Mouse (Mus musculus) neutrophil, adult 5-6 weeks (primary cell): ENCODE data around the gene Sptbn1. TPM values are rescaled to one million over a fixed set of nuclear protein-coding genes. Genes with fewer than 3 reads are reported as not detected.
"Not testable (repeated sequence)": the region's sequence is repeated elsewhere in the genome, so short reads cannot be mapped to it uniquely, and the experiment has no call there.

ENCODE experiments used
- ATAC-seq: fragments of 151-379, 151-347 bp; 2 replicates; pipeline ENCODE4 v1.8.0; 2017; ENCODE audit warnings: mild to moderate bottlenecking, moderate TSS enrichment; ENCODE audit not compliant: insufficient number of reproducible peaks, poor library complexity, low FRiP score, severe bottlenecking; ENCODE audit errors: extremely low read depth
- total RNA-seq: library from RNA; stranded (forward); fragments of 200-1000 nt; gene quantifications from 2 replicates; pipeline ENCODE4 v1.2.3, GENCODE M21; 2017

Gene Sptbn1
- total RNA-seq, 1 experiment from 2014 or later: 147 TPM

DNA sequence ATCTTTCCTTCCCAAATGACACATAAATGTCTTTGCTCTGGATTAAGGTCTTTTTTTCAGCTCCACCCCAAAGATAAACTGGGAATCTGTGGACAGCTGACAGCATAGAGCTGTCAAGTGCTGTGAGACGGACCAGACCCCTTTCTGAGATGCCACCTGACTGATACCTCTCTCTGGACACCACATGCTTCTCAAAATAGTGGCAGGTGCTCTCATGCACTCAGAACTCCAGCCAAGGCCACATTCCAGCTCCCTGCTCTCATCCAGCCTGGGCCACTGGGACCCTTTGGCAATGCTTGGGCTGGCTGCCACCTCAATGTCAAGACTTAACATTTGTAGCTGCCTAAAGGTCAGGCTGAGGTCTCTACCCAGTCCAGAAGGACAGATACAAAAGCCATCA is 10.2 kb downstream of the Sptbn1 start:
- no peak for ATAC-seq

- no peak for ATAC-seq
Observed at GRCm38 (mm10) chr11:30257085-30257484, 10.9 kb downstream of the Sptbn1 start.

- no peak for ATAC-seq
Observed at GRCm38 (mm10) chr11:30256491-30256890, 11.5 kb downstream of the Sptbn1 start.

- ATAC-seq: not testable (repeated sequence)
Observed at GRCm38 (mm10) chr11:30255211-30255610, 12.8 kb downstream of the Sptbn1 start.

- no peak for ATAC-seq
Observed at GRCm38 (mm10) chr11:30251294-30251904, 16.6 kb downstream of the Sptbn1 start.

- no peak for ATAC-seq
Observed at GRCm38 (mm10) chr11:30249452-30250016, 18.4 kb downstream of the Sptbn1 start.

GRCm38 (mm10) chr11:30247106-30247505 is 20.9 kb downstream of the Sptbn1 start:
- ATAC-seq: no peak

- no peak for ATAC-seq
Observed at GRCm38 (mm10) chr11:30246161-30246560, 21.8 kb downstream of the Sptbn1 start.

DNA sequence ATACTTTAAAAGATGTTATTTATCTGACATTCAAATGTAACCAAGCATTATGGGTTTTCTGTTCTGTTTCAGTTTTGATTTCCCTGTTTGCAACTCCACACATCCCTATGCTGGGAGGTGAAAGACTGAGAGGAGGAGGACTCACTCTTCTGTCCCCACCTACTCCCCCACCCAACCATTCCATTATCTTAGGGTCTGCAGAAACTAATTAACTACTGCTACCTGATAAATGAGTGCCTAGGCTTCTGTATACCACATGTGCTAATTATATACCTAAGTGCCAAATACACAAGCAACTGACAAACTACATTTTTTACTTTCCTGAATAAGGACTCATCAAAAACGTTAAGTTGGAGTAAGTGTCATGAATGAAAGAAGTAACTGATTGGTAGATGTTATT is 23.8 kb downstream of the Sptbn1 start:
- ATAC-seq: no peak

DNA sequence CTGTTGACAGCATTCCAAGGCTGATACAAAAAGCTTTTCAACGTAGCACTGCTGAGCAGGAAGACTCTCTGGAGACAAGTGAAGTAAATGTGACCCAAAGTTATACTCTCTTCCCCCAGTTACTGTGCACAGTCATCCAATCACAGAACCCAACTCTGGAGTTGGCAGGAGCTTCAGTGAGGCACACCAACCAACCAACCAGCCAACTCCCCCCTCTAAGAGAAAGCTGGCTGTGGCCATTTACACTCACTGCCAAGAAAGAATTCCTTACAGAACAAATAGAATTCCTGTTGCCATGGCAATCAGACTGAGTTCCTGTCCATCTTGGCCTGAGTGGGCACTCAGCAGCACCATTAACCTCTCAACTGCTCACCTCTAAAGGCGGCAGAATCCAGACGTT is 24.4 kb downstream of the Sptbn1 start:
- ATAC-seq: no peak

DNA sequence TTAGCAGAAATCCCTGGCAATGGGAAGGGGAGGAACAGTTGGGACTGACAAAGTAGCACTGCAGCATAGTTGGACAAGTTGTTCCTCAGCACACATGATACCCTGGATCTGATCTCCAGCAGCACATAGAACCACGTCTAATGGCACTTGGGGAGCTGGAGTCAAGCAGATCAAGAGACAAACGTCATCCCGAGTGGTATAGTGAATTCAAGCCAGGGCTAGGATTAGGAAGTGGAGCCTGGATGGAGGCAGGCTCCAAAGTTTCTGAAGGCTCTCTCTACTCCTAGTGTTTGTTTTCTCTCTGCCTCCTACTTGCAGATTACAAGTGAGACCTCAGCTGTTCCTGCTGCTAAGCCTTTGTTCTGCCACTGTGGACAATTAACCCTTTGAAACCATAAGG is 27.1 kb downstream of the Sptbn1 start:
- ATAC-seq: no peak

DNA sequence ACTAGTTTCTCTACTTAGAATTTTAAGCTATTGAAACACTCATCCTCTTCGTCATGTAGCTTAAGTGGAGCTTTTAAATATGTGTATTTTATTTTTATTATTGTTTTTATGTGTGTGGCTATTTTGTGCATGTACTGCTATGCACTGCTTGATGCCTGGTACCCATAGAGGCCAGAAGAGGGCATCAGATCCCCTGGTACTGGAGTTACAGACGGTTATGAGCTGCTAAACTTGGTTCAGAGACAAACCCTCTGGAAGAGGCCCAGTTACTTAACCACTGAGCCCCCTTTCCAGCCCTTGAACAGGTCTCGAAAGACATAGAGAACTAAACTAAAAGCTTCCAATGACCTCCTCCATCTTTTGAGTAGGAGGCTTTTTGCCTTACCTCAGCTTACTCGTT is 30.0 kb downstream of the Sptbn1 start:
- no peak for ATAC-seq

DNA sequence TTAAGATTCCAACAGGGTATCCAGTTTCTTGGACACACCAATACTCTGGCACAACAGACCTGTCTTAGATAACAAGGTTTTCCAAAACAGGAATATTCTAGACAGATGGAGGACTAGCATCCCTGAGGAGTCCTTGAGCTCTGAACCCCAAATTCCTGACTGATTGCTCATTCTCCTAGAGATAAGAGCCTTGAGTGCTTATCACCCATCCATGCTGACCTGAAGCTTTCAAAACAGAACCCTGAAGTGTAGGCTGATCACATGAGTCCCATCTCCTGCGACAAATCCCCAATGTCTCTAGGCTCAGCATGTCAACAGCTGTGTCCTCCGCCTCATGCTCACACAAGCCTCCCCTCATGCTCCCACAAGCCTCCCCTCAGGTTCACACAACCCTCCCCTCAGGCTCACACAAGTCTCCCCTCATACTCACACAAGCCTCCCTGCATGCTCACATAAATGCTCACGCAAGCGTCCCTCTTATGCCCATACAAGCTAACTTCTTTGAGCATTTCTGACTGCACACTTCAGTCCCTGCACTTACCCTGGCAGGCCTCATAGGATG is 31.2 kb downstream of the Sptbn1 start:
- no peak for ATAC-seq

DNA sequence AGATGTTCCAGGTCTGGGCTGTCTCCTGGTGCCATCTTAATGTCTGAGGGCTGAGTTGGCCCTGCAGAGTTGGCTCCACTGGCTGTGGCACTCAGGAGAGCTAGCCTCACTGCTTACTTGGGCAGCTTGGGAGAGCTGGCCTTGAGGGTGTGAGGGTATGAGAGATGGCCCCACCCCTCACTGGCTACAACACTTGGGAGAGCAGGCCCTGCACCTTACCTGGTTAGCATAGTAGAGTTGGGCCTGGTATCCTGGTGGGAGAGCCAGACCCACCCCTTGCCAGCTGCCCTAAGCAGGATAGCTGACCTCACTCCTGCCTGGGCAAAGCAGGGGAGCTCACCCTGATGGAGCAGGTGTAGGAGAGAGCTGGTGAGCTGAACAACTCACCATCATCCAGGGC is 32.3 kb downstream of the Sptbn1 start:
- no peak for ATAC-seq

GRCm38 (mm10) chr11:30235218-30235617 is 32.8 kb downstream of the Sptbn1 start:
- ATAC-seq: no peak

DNA sequence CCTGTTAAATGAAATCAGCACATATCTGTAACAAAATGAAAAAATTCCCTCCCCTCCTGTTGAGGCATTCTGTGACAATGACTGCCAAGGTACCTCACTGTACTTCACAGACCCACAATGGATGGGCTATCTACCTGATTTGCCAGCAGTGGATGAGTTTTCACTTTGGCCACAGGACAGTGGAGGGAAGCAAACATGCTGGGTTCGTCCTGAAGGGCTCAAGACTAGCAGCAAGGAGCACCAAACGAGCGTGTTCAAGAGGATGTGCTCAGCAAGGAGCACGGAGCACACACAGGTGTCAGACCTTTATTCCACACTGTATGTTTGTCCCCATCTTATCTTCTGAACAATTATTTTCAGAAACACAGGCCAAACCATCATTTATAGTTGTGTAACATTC is 34.0 kb downstream of the Sptbn1 start:
- no peak for ATAC-seq

- ATAC-seq: no peak
Observed at GRCm38 (mm10) chr11:30232082-30232481, 35.9 kb downstream of the Sptbn1 start.

- no peak for ATAC-seq
Observed at GRCm38 (mm10) chr11:30231336-30231735, 36.6 kb downstream of the Sptbn1 start.

- ATAC-seq: no peak
Observed at GRCm38 (mm10) chr11:30230330-30230771, 37.6 kb downstream of the Sptbn1 start.

DNA sequence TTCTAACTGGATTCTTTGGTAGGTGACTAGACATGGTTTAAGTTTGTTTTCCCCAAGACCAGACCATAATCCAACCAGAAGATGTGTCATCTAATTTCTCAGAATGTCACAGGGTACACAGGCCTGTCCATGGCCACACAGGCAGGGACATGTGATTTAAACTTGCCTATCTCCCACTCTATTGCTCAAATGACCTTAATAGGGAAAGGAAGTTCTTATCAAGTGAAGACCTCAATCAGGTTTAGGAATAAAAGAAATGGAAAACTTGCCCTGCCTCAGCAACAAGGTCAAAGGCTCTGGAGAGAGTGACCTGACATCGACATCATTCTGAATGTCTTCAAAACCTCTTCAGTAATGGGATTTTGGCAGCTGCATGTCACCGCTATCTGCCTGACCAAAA is 41.2 kb downstream of the Sptbn1 start:
- no peak for ATAC-seq

- ATAC-seq: no peak
Observed at GRCm38 (mm10) chr11:30224599-30224998, 43.4 kb downstream of the Sptbn1 start.
